Mouse (Mus musculus) heart, adult 18-20 months (tissue): ENCODE data around the gene Poln. TPM values are rescaled to one million over a fixed set of nuclear protein-coding genes. Genes with fewer than 3 reads are reported as not detected.

Experiments
- DNase-seq, 2 experiments: peaks; one replicate each; pipeline ENCODE4 v3.0.0; 2021 to 2022; ENCODE audit warnings: mixed read lengths in 1 of 2
- total RNA-seq, 2 experiments: library from RNA; stranded (reverse); gene quantifications; 2 replicates each; pipeline ENCODE4 v1.2.3; 2021

Poln gene
- total RNA-seq, 2 experiments from 2014 or later = 10.9 to 13.0 TPM

GRCm38 (mm10) chr5:34186961-34187391 is 17.7 kb upstream of the Poln start:
- DNase-seq = peak; percentile 76

DNA sequence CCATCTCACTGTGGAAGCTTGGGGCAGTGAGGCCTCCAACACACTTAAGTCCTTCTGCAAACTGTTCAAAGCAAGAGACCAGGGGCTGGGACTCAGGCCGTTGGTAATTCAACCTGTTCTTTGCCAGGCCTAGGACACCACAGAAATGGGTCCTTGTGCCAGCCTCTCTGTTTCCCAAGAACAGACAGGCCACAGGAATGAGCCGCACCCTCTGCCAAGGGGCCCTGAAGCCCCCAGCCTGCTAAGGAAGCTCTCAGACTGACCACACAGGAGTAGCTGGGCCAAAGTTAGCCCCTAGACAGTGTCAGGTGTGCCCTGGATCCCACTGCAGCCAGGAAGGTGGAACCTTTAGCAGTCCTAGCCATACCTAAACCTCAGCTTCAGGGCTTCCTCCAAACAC is 17.1 kb upstream of the Poln start:
- DNase-seq = peak in 1 of 2 experiments; percentile 50

- no peak for DNase-seq
These were observed 16.5 kb upstream of the Poln start for GRCm38 (mm10) chr5:34185791-34186190.

DNA sequence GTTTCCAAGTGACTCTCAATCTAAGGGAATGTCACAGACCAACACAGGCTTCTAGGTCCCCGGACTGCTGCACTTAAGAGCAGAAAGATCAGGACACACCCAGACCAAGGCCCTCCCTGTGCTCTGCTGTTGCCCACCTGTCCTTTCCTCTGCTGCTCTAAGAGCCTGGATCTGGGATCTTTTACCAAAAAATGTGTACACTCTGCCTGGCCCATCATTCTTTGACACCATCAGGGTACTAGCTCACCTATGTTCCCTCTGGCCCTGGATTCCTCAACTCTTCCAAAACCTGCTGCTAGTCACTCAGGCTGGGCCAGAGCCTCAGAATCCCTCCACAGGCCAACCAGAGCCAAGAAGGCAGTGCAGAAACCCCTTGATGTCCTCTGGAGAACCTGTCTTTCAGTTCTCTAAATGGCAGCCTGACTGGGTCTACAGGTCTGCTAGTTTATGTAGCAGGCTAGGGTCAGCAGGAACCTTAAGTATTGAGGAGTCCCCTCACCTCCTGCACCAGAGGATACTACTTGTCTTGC is 15.9 kb upstream of the Poln start:
- no peak for DNase-seq

- DNase-seq = no peak
These were observed 14.7 kb upstream of the Poln start for GRCm38 (mm10) chr5:34183976-34184375.

GRCm38 (mm10) chr5:34183156-34183880 is 14.1 kb upstream of the Poln start:
- peak; percentile 82 to 92 for DNase-seq

DNA sequence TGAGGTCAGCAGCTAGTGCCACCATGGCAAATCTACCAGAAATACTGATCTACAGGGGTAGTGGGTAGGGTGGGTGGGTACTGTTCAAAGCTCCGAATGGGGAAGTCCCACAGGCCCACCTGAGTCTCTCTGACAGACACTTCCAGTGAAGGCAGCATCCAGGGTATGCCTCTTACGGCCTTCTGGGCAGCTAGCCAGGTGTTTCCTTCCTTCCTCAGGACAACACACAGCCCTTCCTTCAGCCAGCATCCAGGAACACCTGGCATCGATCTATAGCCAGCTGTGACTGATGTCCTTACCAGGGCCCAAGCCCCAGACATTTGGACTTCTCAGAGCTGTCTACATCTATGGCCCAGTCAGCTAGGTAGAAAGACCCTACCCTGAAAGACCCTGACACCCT is 13.2 kb upstream of the Poln start:
- DNase-seq = peak; percentile 60 to 80

GRCm38 (mm10) chr5:34177821-34178220 is 8.6 kb upstream of the Poln start:
- DNase-seq = no peak

DNA sequence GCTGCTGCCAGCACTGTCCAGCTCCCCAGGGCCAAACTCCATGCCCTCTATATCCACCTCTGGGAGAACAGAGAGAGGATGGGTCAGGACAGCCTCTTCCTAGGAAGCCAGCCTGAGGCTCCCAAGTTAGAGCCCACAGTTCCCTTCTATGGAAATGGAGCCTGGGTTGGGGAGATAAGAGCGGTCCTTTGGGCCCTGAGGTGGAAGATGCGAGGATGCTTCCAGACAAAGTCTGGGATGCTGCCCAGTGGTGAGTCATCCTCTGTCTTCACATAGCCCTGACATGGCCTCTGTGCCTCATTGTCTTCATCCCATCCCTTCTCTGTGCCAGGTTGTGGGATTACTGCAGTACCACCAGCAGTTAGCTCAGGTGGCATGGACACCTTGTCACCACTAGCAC is 7.8 kb upstream of the Poln start:
- DNase-seq = no peak

DNA sequence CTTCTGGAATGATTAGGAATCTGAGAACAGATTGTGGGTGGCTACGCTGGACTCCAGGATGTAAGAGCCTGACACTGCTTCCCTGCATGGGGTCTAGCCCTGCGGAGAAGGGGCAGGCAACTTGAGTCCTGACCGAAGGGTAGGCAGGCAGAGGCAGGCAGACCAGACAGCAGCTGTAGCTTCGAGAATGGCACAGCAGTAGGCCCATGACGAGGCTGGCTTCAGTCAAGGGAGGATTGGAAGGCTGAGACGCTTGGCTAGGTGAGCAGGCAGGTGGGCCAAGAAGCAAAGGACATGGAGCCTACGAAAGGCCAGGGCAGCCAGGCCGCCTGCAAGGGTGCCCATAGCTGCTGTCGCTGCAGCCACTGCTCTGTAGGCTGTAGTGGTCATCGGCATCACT is 7.4 kb upstream of the Poln start:
- DNase-seq = no peak

DNA sequence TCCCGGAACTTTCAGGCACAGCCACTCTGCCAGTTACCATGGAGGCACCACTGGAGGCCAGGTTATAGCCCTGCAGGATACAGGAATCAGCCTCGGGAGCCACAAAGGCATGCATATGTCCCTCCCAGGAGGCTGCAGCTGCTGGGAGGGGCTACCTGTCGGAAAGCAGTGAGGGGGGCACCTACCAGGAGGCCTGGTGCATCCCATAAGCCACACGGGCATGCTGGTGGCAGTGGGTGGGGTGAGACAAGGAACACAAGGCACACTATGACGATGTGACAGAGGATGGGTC is 6.1 kb upstream of the Poln start:
- DNase-seq = no peak

GRCm38 (mm10) chr5:34174550-34175402 is 5.5 kb upstream of the Poln start:
- no peak for DNase-seq

DNA sequence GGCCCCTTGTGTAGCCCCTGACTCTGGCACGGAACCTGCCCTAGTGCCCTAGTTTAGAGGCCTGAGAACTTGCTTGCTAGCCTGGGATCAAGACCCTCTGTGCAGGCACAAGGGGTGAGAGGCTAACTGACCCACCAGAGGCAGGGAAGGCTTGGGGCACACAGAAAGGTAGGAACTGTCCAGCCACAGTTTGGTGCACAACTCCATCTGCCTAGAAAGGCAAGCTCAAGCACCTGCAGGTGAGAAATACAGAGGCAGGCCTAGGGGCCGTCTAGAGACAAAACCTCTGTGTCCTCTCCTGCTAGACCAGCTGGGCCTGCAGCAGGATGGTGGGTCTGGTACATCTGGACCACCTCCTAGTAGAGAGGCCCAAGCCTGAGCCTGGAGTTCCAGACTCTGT is 4.8 kb upstream of the Poln start:
- no peak for DNase-seq

GRCm38 (mm10) chr5:34170726-34171125 is 1.5 kb upstream of the Poln start:
- peak; percentile 46 to 68 for DNase-seq

- no peak for DNase-seq
These were observed 706 bp upstream of the Poln start for GRCm38 (mm10) chr5:34169954-34170353.

DNA sequence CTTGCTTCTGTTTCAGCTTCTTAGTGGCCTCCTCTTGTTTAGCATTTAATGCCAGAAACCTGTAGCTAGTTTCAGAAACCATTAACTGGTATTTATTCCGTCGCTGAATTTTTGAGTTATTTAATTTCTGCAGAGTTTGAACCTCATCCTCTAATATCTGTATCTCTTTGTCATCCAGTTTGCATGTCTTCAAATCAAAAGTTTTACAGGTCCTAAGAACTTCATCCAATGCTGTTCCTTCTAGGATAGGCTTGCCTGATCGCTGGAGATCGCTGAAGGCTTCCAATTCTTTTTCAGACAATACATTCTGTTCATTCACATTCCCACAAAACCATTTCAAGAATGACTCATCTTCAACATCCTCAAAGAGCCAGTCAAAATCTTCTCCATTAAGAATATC is 1.4 kb downstream of the Poln start:
- DNase-seq = no peak

DNA sequence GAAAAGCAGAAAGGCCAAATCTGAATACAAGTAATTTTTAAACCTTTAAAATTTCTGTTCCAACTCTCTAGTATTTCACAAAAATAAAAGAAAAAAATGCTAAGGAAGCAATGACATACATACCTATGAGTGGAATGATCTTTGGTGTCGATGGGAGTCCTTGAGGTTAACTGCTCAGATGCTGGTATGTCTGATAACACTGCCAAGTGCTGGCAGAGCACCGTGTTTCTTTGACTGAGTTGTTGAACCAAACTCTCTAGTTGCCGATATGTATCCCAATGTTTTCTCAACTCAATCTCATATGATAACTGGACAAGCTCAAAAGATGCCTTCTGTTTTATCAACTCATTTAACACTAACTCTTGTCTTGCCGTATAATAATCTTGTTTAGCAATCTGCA is 3.5 kb downstream of the Poln start:
- no peak for DNase-seq

GRCm38 (mm10) chr5:34148476-34148875 is 20.8 kb downstream of the Poln start:
- DNase-seq = no peak

DNA sequence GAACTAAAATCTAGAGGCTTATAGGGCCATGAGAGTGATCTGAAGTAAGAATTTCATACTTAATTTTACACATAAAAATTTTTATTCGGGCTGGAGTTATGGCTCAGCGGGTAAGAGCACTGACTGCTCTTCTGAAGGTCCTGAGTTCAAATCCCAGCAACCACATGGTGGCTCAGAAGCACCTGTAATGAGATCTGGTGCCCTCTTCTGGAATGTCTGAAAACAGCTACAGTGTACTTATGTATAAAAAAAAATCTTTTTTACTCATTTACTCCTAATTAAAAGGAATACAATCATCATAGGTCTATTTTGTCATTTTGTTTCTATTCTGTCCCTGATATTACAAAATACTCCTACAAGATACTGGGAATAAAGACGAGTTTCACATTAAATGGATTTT is 21.7 kb downstream of the Poln start:
- DNase-seq = no peak

DNA sequence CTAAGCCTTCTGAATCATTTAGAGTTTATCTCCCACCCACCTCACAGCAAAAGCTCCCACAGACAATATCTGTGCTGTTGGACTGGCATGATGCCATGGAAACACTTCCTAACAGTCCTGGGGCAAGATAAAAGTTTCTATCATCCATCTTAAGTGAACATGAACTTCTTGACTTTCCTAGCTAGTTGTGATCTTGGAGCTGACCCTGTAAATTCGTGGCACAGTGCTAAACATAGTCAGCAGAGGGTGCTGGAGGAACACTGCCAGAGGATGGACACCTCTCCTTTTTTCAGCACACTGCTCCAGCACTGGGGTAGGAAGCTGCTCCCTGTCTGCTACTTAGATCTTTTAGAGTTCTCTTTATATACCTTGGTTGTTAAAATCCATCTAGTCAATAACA is 29.5 kb downstream of the Poln start:
- peak; percentile 40 to 58 for DNase-seq

DNA sequence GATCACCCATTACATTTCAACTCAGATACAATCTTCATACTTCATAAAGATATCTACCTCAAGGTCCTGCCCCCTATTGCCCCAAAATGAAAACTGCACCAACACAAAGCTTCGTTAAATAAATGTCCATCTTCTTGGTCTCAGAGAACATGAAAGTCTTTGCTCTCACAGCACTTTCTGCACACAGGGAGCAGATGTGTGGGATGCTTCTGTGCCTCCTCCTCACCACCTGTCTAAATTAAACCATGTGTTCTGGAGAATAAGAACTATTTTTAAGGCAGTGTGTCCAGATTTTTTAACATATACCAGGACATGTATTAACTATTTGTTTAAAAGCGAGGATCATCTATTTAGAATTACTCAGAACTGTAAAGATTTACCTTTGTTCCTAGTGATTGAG is 36.5 kb downstream of the Poln start:
- no peak for DNase-seq

DNA sequence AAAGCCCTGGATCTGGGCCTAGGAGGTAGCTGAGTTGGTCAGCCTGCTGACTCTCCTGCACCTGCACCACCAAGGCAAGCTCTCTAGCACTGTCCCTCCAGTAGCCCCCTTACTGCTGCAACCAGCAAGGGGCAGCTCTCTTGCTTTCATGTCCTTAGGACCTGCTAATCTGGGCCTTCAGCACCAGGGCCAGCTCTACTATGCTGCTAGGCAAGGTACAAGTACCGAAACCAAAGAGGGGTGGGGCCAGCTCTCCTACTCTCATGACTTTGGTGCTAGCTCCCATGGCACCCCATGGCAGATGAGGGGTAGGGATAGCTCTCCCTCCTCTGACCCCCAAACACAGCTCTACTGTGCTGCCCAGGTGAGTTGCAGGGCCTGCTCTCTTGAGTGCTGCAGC is 45.1 kb downstream of the Poln start:
- no peak for DNase-seq

GRCm38 (mm10) chr5:34119121-34119856 is 50.0 kb downstream of the Poln start:
- DNase-seq = no peak
